Mouse (Mus musculus): Measurements from ENCODE around the gene Col16a1. TPM values are rescaled to one million over a fixed set of nuclear protein-coding genes. Genes with fewer than 3 reads are reported as not detected.

Gene Col16a1
- polyA plus RNA-seq, 1 experiment from 2014 or later: 8.2 TPM

DNA sequence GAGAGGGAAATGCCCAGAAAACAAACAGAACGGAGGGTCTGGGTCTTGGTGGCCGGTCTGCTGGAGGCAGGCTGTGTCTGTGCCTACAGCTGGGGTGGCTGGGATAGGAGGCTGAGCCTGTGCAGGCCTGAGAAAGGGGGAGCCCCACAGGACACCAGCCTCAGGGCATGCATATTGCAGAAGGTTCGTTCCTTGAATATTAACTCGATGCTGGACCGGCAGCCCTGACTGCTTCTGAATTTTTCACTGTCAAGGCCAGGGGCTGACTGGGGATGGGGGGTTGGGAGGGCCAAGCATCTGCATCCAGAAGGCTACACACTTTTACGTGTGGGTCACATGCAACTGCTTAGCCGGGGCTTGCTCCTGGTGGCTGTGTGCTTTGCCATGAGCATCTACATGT lies 14.1 kb upstream of the Col16a1 start:
- no peak overlapping the region for H3K4me3 ChIP-seq (ENCODE audit: low read depth, low read length)
- DNase-seq (ENCODE audit: low spot score): no peak
- H3K9me3 ChIP-seq (ENCODE audit: control insufficient read depth, low read length): no peaks in the 10 kb centered on the region
- no peak for ATAC-seq (ENCODE audit: insufficient number of reproducible peaks, low FRiP score, low TSS enrichment, low read depth)
- peaks cover 9% of the 10 kb centered on the region; the same call in 1 of the 2 replicates for H3K4me1 ChIP-seq (ENCODE audit: control insufficient read depth, insufficient read depth, low read length)
- H3K4me2 ChIP-seq (ENCODE audit: low read depth, severe bottlenecking): no peak overlapping the region
- H3K27ac ChIP-seq (replicated peaks; ENCODE audit: low read depth, low read length): no peak overlapping the region
- H3K36me3 ChIP-seq (ENCODE audit: control insufficient read depth, insufficient read depth, low read length): no peaks in the 10 kb centered on the region
- H3K9ac ChIP-seq (ENCODE audit: low read length): no peak overlapping the region
- peaks cover 8% of the 10 kb centered on the region for H3K27me3 ChIP-seq (ENCODE audit: control insufficient read depth, insufficient read depth, low read length)
- WGBS: 58% methylated on average over 7 of the region's 7 CpGs

- 8% methylated on average over 8 of the region's 8 CpGs for WGBS
- DNase-seq (ENCODE audit: low spot score) (peak; percentile 73), ATAC-seq (ENCODE audit: insufficient number of reproducible peaks, low FRiP score, low TSS enrichment, low read depth) (peak; percentile 13; the same call in 1 of the 2 replicates)
- Histone ChIP-seq H3K4me2 (ENCODE audit: low read depth, severe bottlenecking) (no peak overlapping the region), H3K9ac (ENCODE audit: low read length) (no peak overlapping the region), H3K27me3 (ENCODE audit: control insufficient read depth, insufficient read depth, low read length) (peaks cover 8% of the 10 kb centered on the region), H3K4me3 (ENCODE audit: low read depth, low read length) (no peak overlapping the region), H3K36me3 (ENCODE audit: control insufficient read depth, insufficient read depth, low read length) (no peaks in the 10 kb centered on the region), H3K4me1 (ENCODE audit: control insufficient read depth, insufficient read depth, low read length) (peaks cover 9% of the 10 kb centered on the region; the same call in 1 of the 2 replicates), H3K9me3 (ENCODE audit: control insufficient read depth, low read length) (no peaks in the 10 kb centered on the region), H3K27ac (replicated peaks; ENCODE audit: low read depth, low read length) (no peak overlapping the region)
Observed at GRCm38 (mm10) chr4:130036112-130036511, 11.5 kb upstream of the Col16a1 start.

DNA sequence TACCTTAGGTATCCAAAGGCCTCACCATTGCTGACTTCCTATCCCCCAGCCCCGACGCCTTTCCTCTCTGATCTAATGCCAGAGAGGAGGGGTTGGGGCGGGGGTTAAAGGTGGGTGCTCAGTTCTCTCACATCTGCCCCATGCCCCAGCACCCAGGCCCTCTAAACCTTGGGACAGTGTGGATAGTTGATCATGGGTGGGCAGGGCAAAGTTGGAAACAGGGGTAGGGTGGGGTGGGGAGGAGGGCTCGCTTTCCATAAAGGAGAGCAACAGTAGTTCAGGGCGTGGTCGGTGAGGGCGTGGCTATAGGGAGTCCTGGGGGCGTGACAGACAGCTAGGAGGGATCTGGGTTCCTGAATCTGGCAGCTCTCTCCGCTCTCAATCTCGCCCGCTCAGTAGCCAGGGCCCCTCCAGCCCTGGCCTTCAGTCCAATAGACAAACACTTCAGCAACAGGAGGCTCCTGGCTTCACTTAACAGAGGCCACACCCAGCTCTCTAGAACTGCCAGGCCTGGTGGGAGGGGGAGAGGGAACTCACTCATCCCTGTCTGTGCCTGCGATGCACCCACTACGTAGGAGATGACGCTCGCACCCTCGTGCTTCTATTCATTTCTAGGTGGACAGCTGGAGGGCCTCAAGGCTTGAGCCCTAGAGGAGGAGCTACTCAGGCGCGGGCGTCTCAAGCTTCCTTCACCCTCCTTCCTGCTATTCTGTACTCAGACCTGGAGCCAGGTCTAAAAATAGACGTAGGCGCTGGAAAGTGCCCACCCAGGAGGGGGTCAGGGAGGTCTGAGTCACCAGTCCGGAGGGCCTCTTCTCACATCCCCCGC lies 10.9 kb upstream of the Col16a1 start:
- Histone ChIP-seq H3K4me1 (ENCODE audit: control insufficient read depth, insufficient read depth, low read length) (peaks cover 9% of the 10 kb centered on the region; the same call in 1 of the 2 replicates), H3K36me3 (ENCODE audit: control insufficient read depth, insufficient read depth, low read length) (no peaks in the 10 kb centered on the region), H3K27me3 (ENCODE audit: control insufficient read depth, insufficient read depth, low read length) (peaks cover 8% of the 10 kb centered on the region), H3K4me2 (ENCODE audit: low read depth, severe bottlenecking) (peak overlapping the region; percentile 16; the same call in 1 of the 2 replicates), H3K27ac (replicated peaks; ENCODE audit: low read depth, low read length) (no peak overlapping the region), H3K9me3 (ENCODE audit: control insufficient read depth, low read length) (no peaks in the 10 kb centered on the region), H3K4me3 (ENCODE audit: low read depth, low read length) (no peak overlapping the region), H3K9ac (ENCODE audit: low read length) (no peak overlapping the region)
- DNase-seq (ENCODE audit: low spot score): no peak
- WGBS: 10% methylated on average over 23 of the region's 23 CpGs
- ATAC-seq (ENCODE audit: insufficient number of reproducible peaks, low FRiP score, low TSS enrichment, low read depth): peak; percentile 65

DNA sequence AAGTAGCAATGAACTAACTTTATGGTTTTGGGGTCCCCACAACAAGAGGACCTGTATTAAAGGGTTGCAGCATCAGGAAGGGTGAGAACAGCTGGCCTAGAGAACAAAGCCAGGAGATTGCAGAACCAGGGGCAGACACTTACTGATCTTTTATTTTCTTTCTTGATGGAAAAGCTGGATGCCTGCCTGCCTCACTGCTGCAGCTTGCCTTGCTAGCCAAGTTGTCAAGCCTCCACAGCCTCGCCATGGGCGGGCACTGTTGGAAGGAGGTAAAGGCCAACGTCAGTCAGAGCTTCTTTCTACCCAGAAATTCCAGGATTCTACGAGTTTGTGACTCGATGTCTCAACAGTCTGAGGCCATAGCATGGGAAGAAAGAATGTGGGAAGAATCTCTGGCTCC lies 8.3 kb upstream of the Col16a1 start:
- WGBS: 50% methylated on average over 5 of the region's 5 CpGs
- Histone ChIP-seq H3K4me1 (ENCODE audit: control insufficient read depth, insufficient read depth, low read length) (peaks cover 22% of the 10 kb centered on the region), H3K9me3 (ENCODE audit: control insufficient read depth, low read length) (no peaks in the 10 kb centered on the region), H3K4me3 (ENCODE audit: low read depth, low read length) (no peak overlapping the region), H3K27ac (replicated peaks; ENCODE audit: low read depth, low read length) (no peak overlapping the region), H3K4me2 (ENCODE audit: low read depth, severe bottlenecking) (no peak overlapping the region), H3K9ac (ENCODE audit: low read length) (no peak overlapping the region), H3K36me3 (ENCODE audit: control insufficient read depth, insufficient read depth, low read length) (no peaks in the 10 kb centered on the region), H3K27me3 (ENCODE audit: control insufficient read depth, insufficient read depth, low read length) (peaks cover 6% of the 10 kb centered on the region)
- DNase-seq (ENCODE audit: low spot score): no peak
- ATAC-seq (ENCODE audit: insufficient number of reproducible peaks, low FRiP score, low TSS enrichment, low read depth): no peak

DNA sequence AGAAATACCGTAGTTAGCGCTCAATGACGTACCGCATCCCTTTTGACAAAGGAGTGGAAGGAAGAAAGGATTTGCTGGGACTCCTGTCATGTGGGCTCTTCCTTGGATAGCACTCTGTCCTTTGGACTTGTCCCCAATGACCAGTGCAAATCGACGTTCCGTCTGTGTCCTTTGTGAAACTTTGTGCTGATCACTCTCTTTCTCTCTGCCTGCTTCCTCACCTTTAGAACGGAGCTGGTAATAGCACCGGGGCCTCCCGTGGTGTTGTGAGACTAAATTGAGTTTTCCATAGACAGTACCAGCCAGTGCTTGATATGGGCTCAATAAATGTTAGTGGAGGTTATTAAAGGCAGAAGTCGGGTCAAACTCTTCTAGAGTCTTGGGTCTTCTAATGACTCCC lies 6.6 kb upstream of the Col16a1 start:
- WGBS: 85% methylated on average over 11 of the region's 11 CpGs

DNA sequence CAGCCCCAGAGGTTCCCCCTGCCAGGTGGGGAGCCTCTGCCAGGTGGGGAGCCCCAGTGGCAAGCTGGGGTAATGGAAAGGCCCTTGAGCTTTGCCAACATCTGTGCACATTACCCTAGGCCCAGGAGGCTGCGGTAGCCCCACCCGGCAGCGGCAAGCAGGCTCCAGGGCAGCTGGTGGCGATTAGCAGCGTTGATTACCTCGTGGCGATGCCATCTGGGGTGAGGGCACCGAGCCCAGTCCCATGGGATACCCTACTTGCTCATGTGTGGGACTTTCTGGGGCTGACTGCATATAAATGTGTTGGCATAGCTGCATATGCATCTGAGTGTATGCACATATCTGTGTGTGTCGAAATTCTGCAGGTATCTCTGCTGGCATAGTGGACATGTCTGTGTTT lies 3.4 kb upstream of the Col16a1 start:
- no peak overlapping the region for H3K27ac ChIP-seq (replicated peaks; ENCODE audit: low read depth, low read length)

More for the DNA sequence above, 6.6 kb upstream of the Col16a1 start:
- DNase-seq (ENCODE audit: low spot score) (no peak), ATAC-seq (ENCODE audit: insufficient number of reproducible peaks, low FRiP score, low TSS enrichment, low read depth) (no peak)
- no peaks in the 10 kb centered on the region for H3K27me3 ChIP-seq (ENCODE audit: control insufficient read depth, insufficient read depth, low read length)
- no peaks in the 10 kb centered on the region for H3K36me3 ChIP-seq (ENCODE audit: control insufficient read depth, insufficient read depth, low read length)
- no peak overlapping the region for H3K4me2 ChIP-seq (ENCODE audit: low read depth, severe bottlenecking)
- no peak overlapping the region for H3K9ac ChIP-seq (ENCODE audit: low read length)
- H3K27ac ChIP-seq (replicated peaks; ENCODE audit: low read depth, low read length): no peak overlapping the region
- H3K4me1 ChIP-seq (ENCODE audit: control insufficient read depth, insufficient read depth, low read length): peaks cover 35% of the 10 kb centered on the region
- no peaks in the 10 kb centered on the region for H3K9me3 ChIP-seq (ENCODE audit: control insufficient read depth, low read length)
- no peak overlapping the region for H3K4me3 ChIP-seq (ENCODE audit: low read depth, low read length)

DNA sequence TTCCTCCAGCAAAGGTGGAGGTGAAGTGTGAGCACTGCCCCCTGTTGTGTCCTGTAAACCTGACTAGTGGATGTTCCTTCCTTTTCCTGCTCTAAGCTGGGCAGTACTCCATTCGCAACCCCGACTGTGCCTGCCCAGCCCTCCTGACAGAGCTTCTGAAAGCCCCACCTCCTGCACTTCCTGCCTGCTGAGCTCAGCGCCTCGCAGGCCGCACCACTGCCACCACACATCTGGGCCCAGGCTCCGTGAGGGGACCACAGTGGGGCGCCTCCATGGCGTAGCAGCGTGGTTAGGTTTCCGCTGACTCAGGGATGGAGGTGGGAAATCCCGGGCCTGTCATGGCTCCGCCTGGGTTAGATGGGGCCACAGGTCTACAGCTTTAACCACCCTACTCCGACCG lies 2.0 kb upstream of the Col16a1 start:
- no peak for ATAC-seq (ENCODE audit: insufficient number of reproducible peaks, low FRiP score, low TSS enrichment, low read depth)

More for the DNA sequence above, 3.4 kb upstream of the Col16a1 start:
- no peak overlapping the region for H3K4me3 ChIP-seq (ENCODE audit: low read depth, low read length)
- H3K4me1 ChIP-seq (ENCODE audit: control insufficient read depth, insufficient read depth, low read length): peaks cover 45% of the 10 kb centered on the region
- no peaks in the 10 kb centered on the region for H3K36me3 ChIP-seq (ENCODE audit: control insufficient read depth, insufficient read depth, low read length)
- WGBS: 51% methylated on average over 9 of the region's 9 CpGs
- no peaks in the 10 kb centered on the region for H3K27me3 ChIP-seq (ENCODE audit: control insufficient read depth, insufficient read depth, low read length)
- DNase-seq (ENCODE audit: low spot score) (peak; percentile 46), ATAC-seq (ENCODE audit: insufficient number of reproducible peaks, low FRiP score, low TSS enrichment, low read depth) (no peak)
- H3K4me2 ChIP-seq (ENCODE audit: low read depth, severe bottlenecking): no peak overlapping the region
- H3K9me3 ChIP-seq (ENCODE audit: control insufficient read depth, low read length): no peaks in the 10 kb centered on the region
- no peak overlapping the region for H3K9ac ChIP-seq (ENCODE audit: low read length)

DNA sequence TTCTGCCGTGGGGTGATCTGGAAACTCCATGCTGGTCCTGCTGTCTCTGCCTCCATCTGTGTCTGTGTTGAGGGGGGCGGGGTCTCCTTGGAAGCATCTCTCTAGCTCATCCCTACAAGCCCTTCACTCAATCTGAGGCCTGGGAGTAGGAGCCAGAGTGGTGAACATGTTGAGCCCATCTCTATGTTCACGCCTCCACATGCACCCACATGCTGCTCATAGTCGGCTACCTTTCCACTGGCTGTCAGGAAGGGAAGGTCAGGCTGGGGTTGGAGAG lies 501 bp downstream of the Col16a1 start:
- Histone ChIP-seq H3K4me2 (ENCODE audit: low read depth, severe bottlenecking) (peak overlapping the region; percentile 80), H3K4me3 (ENCODE audit: low read depth, low read length) (peak overlapping the region; percentile 42), H3K4me1 (ENCODE audit: control insufficient read depth, insufficient read depth, low read length) (peaks cover 39% of the 10 kb centered on the region), H3K27ac (replicated peaks; ENCODE audit: low read depth, low read length) (peak overlapping the region; percentile 95; the same call in 1 of the 2 replicates), H3K9ac (ENCODE audit: low read length) (peak overlapping the region; percentile 86), H3K9me3 (ENCODE audit: control insufficient read depth, low read length) (no peaks in the 10 kb centered on the region; the same call in 1 of the 2 replicates), H3K36me3 (ENCODE audit: control insufficient read depth, insufficient read depth, low read length) (no peaks in the 10 kb centered on the region), H3K27me3 (ENCODE audit: control insufficient read depth, insufficient read depth, low read length) (no peaks in the 10 kb centered on the region)
- no peak for DNase-seq (ENCODE audit: low spot score)
- 32% methylated on average over 4 of the region's 4 CpGs for WGBS
- no peak for ATAC-seq (ENCODE audit: insufficient number of reproducible peaks, low FRiP score, low TSS enrichment, low read depth)

More for the DNA sequence above, 2.0 kb upstream of the Col16a1 start:
- 14% methylated on average over 14 of the region's 14 CpGs for WGBS
- no peak overlapping the region for H3K4me3 ChIP-seq (ENCODE audit: low read depth, low read length)
- H3K27me3 ChIP-seq (ENCODE audit: control insufficient read depth, insufficient read depth, low read length): no peaks in the 10 kb centered on the region
- peak overlapping the region; percentile 11; the same call in 1 of the 2 replicates for H3K4me2 ChIP-seq (ENCODE audit: low read depth, severe bottlenecking)
- no peaks in the 10 kb centered on the region for H3K9me3 ChIP-seq (ENCODE audit: control insufficient read depth, low read length)
- peak; percentile 69 for DNase-seq (ENCODE audit: low spot score)
- H3K36me3 ChIP-seq (ENCODE audit: control insufficient read depth, insufficient read depth, low read length): no peaks in the 10 kb centered on the region
- 0 out of 2 replicates have a peak overlapping the region, but pooled peaks have one; percentile 28 for H3K9ac ChIP-seq (ENCODE audit: low read length)
- peaks cover 45% of the 10 kb centered on the region for H3K4me1 ChIP-seq (ENCODE audit: control insufficient read depth, insufficient read depth, low read length)
- peak overlapping the region; percentile 63 for H3K27ac ChIP-seq (replicated peaks; ENCODE audit: low read depth, low read length)

All from limb, embryonic 11.5 days (tissue).